Mouse (Mus musculus) MEL (cell line): ENCODE data around the gene 1700042G07Rik. TPM values are rescaled to one million over a fixed set of nuclear protein-coding genes. Genes with fewer than 3 reads are reported as not detected.

Experiments
- DNase-seq: peaks from one replicate; pipeline ENCODE4 v3.0.0; 2011; ENCODE audit warnings: low read depth, low spot score
- H3K27ac ChIP-seq: 2 replicates; pipeline ENCODE4 v1.5.1; 2012; ENCODE audit warnings: low read depth, mild to moderate bottlenecking, control low read depth, low read length, moderate library complexity; ENCODE audit not compliant: control insufficient read depth
- H3K27me3 ChIP-seq, 2 experiments: fragments of 150-350 bp in 1 of 2; sonication (generic) in 1 of 2; 2 replicates each; pipeline ENCODE4 v1.6.1; 2012; ENCODE audit warnings: low read length in 2 of 2, mild to moderate bottlenecking in 2 of 2, improper control_type of control experiment in 1 of 2, moderate library complexity in 1 of 2; ENCODE audit not compliant: insufficient read depth in 2 of 2, control insufficient read depth in 1 of 2
- H3K36me3 ChIP-seq, 2 experiments: 2 replicates each; pipeline ENCODE4 v1.6.1; 2012 to 2014; ENCODE audit warnings: low read length in 2 of 2, improper control_type of control experiment in 1 of 2, inconsistent platforms in 1 of 2, mild to moderate bottlenecking in 1 of 2; ENCODE audit not compliant: insufficient read depth in 2 of 2, control insufficient read depth in 1 of 2
- H3K4me1 ChIP-seq, 2 experiments: fragments of 150-350 bp in 1 of 2; sonication (generic) in 1 of 2; 2 replicates each; pipeline ENCODE4 v1.6.1; 2012; ENCODE audit warnings: low read length in 2 of 2, improper control_type of control experiment in 1 of 2, mild to moderate bottlenecking in 1 of 2; ENCODE audit not compliant: insufficient read depth in 2 of 2, control insufficient read depth in 1 of 2
- H3K4me3 ChIP-seq, 2 experiments: fragments of 150-350 bp in 1 of 2; sonication (generic) in 1 of 2; 2 replicates each; pipeline ENCODE4 v1.5.1; 2012; ENCODE audit warnings: low read depth in 2 of 2, low read length in 2 of 2, mild to moderate bottlenecking in 2 of 2, moderate library complexity in 2 of 2, control low read depth in 1 of 2, improper control_type of control experiment in 1 of 2; ENCODE audit not compliant: control insufficient read depth in 1 of 2, insufficient read depth in 1 of 2
- H3K79me2 ChIP-seq: 2 replicates; pipeline ENCODE4 v1.6.1; 2012; ENCODE audit warnings: mild to moderate bottlenecking, low read length, moderate library complexity; ENCODE audit not compliant: control insufficient read depth, poor library complexity, insufficient read depth
- H3K9ac ChIP-seq: 2 replicates; pipeline ENCODE4 v1.6.1; 2012; ENCODE audit warnings: low read depth, mild to moderate bottlenecking, control low read depth, low read length, moderate library complexity; ENCODE audit not compliant: control insufficient read depth, poor library complexity, severe bottlenecking
- H3K9me3 ChIP-seq: fragments of 150-350 bp; sonication (generic); replicated peaks from 2 replicates; pipeline ENCODE4 v1.6.1; 2012; ENCODE audit warnings: mild to moderate bottlenecking, low read length, improper control_type of control experiment, moderate library complexity; ENCODE audit not compliant: insufficient read depth
- CHD1 ChIP-seq: IDR thresholded peaks from 2 replicates; pipeline ENCODE4 v1.6.1; 2012; ENCODE audit warnings: low read depth, mild to moderate bottlenecking, inconsistent platforms, low read length, improper control_type of control experiment
- CTCF ChIP-seq, 3 experiments: IDR thresholded peaks in 2 of 3; conservative IDR thresholded peaks in 1 of 3; 2 replicates each; pipeline ENCODE4 v1.5.1; 2011 to 2012; ENCODE audit warnings: low read length in 3 of 3, low read depth in 2 of 3, mild to moderate bottlenecking in 2 of 3, improper control_type of control experiment in 1 of 3, inconsistent platforms in 1 of 3, mixed read lengths in 1 of 3, moderate library complexity in 1 of 3; ENCODE audit not compliant: control insufficient read depth in 1 of 3, insufficient read depth in 1 of 3, poor library complexity in 1 of 3, severe bottlenecking in 1 of 3
- GABPA ChIP-seq: IDR thresholded peaks from 2 replicates; pipeline ENCODE4 v1.6.1; 2012; ENCODE audit warnings: low read depth, mild to moderate bottlenecking, inconsistent platforms, low read length, improper control_type of control experiment, moderate library complexity
- GATA1 ChIP-seq: IDR thresholded peaks from 2 replicates; pipeline ENCODE4 v1.6.1; 2011; ENCODE audit warnings: low read depth, low read length, improper control_type of control experiment
- HCFC1 ChIP-seq: IDR thresholded peaks from 2 replicates; pipeline ENCODE4 v1.6.1; 2012; ENCODE audit warnings: low read depth, mild to moderate bottlenecking, inconsistent platforms, low read length, improper control_type of control experiment, moderate library complexity
- KAT2A ChIP-seq: conservative IDR thresholded peaks from 2 replicates; pipeline ENCODE4 v1.6.1; 2012; ENCODE audit warnings: low read depth, low read length, improper control_type of control experiment, inconsistent platforms
- MAFK ChIP-seq: IDR thresholded peaks from 2 replicates; pipeline ENCODE4 v1.6.1; 2011; ENCODE audit warnings: low read depth, mild to moderate bottlenecking, low read length, improper control_type of control experiment, borderline replicate concordance
- MAX ChIP-seq: IDR thresholded peaks from 2 replicates; pipeline ENCODE4 v1.6.1; 2011; ENCODE audit warnings: low read length, improper control_type of control experiment
- MAZ ChIP-seq: IDR thresholded peaks from 2 replicates; pipeline ENCODE4 v1.6.1; 2012; ENCODE audit warnings: low read depth, mild to moderate bottlenecking, inconsistent platforms, low read length, improper control_type of control experiment
- MYC ChIP-seq: IDR thresholded peaks from 2 replicates; pipeline ENCODE4 v1.6.1; 2011; ENCODE audit warnings: low read depth, mild to moderate bottlenecking, low read length, improper control_type of control experiment, moderate library complexity
- NRF1 ChIP-seq: IDR thresholded peaks from 2 replicates; pipeline ENCODE4 v1.6.1; 2014; ENCODE audit warnings: low read depth, mild to moderate bottlenecking, inconsistent platforms, low read length, improper control_type of control experiment, moderate library complexity; ENCODE audit not compliant: poor library complexity, insufficient read depth, severe bottlenecking
- POLR2A ChIP-seq, 2 experiments: IDR thresholded peaks; 2 replicates each; pipeline ENCODE4 v1.6.1; 2011 to 2012; ENCODE audit warnings: low read length in 2 of 2, mild to moderate bottlenecking in 2 of 2, control low read depth in 1 of 2, improper control_type of control experiment in 1 of 2, low read depth in 1 of 2, moderate library complexity in 1 of 2; ENCODE audit not compliant: control insufficient read depth in 1 of 2, insufficient read depth in 1 of 2, poor library complexity in 1 of 2
- RAD21 ChIP-seq: IDR thresholded peaks from 2 replicates; pipeline ENCODE4 v1.6.1; 2011; ENCODE audit warnings: mild to moderate bottlenecking, low read depth, low read length, improper control_type of control experiment
- RCOR1 ChIP-seq: IDR thresholded peaks from 2 replicates; pipeline ENCODE4 v1.6.1; 2012; ENCODE audit warnings: low read depth, mild to moderate bottlenecking, inconsistent platforms, low read length, improper control_type of control experiment
- TAL1 ChIP-seq: IDR thresholded peaks from 2 replicates; pipeline ENCODE4 v1.6.1; 2012; ENCODE audit warnings: mild to moderate bottlenecking, inconsistent platforms, low read length, moderate library complexity, mixed read lengths
- TBP ChIP-seq: IDR thresholded peaks from 2 replicates; pipeline ENCODE4 v1.8.0; 2011; ENCODE audit warnings: low read depth, low read length, improper control_type of control experiment
- TCF12 ChIP-seq: IDR thresholded peaks from 2 replicates; pipeline ENCODE4 v1.6.1; 2014; ENCODE audit warnings: low read depth, mild to moderate bottlenecking, inconsistent platforms, low read length, improper control_type of control experiment, moderate library complexity
- USF2 ChIP-seq, 2 experiments: IDR thresholded peaks; 2 replicates each; pipeline ENCODE4 v1.6.1; 2011 to 2012; ENCODE audit warnings: improper control_type of control experiment in 2 of 2, low read length in 2 of 2, borderline replicate concordance in 1 of 2, inconsistent platforms in 1 of 2, low read depth in 1 of 2, mild to moderate bottlenecking in 1 of 2; ENCODE audit not compliant: insufficient read depth in 1 of 2
- ZNF384 ChIP-seq: IDR thresholded peaks from 2 replicates; pipeline ENCODE4 v1.6.1; 2012; ENCODE audit warnings: low read depth, mild to moderate bottlenecking, inconsistent platforms, low read length, improper control_type of control experiment
- polyA plus RNA-seq, 2 experiments: library from polyadenylated mRNA; stranded (reverse) in 1 of 2; unstranded in 1 of 2; fragments of >175 nt in 1 of 2; fragments of >200 nt in 1 of 2; gene quantifications; 2 replicates each; pipeline versions ENCODE4 v1.2.1 to v1.2.4; 2012; ENCODE audit warnings: low replicate concordance in 2 of 2, low read depth in 1 of 2; ENCODE audit not compliant: insufficient read length in 2 of 2, insufficient read depth in 1 of 2, missing spikeins in 1 of 2
- total RNA-seq: library from RNA; depleted of rRNA; stranded (reverse); fragments of 300-350 nt; gene quantifications from 2 replicates; pipeline ENCODE4 v1.2.3, GENCODE M21; 2012

Gene 1700042G07Rik
- total and polyA plus RNA-seq, 3 experiments: not detected

DNA sequence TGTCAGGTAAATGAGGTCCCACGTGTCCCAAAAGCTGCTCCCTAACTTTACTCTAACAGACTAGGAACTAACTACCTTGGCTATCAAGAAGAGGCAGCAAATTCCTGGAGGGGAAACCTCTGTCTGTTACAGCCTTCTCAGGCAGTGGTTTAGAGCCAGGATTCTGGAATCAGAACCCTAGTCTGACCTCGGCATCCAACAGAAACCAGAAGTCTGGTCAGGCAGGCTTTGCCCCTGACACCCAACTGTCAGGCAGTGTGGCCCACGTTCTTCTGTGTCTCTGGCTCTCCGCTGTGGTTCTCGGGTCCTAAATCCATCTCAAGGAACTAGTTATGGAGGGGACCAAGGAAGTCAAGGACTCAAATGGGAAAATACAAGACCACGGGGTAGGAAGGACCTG, 21.9 kb upstream of the 1700042G07Rik start, which contains the start of gene Lurap1:
Gene Lurap1 (minus strand): TSS at position 101 of the 400 bp plus-strand sequence.
- no peak for DNase-seq
- Histone ChIP-seq H3K27ac (peak within 1 kb of the TSS; percentile 67), H3K36me3 (peaks cover 4 to 5% of the 10 kb centered on the region in 2 experiments), H3K4me1 (peaks cover 0 to 10% of the 10 kb centered on the region in 2 experiments; a peak in 2 of 4 replicates), H3K9me3 (no peaks in the 10 kb centered on the region), H3K79me2 (peaks cover 14% of the 10 kb centered on the region), H3K27me3 (no peaks in the 10 kb centered on the region)
- TF ChIP-seq GABPA (no peak), KAT2A (no peak), TBP (no peak), ZNF384 (no peak), MYC (no peak)
- TF ChIP-seq, all 39 proteins: peak for 0
- H3K9ac ChIP-seq: peak within 1 kb of the TSS; percentile 94
- peak within 1 kb of the TSS; percentile 90 to 98 for H3K4me3 ChIP-seq

DNA sequence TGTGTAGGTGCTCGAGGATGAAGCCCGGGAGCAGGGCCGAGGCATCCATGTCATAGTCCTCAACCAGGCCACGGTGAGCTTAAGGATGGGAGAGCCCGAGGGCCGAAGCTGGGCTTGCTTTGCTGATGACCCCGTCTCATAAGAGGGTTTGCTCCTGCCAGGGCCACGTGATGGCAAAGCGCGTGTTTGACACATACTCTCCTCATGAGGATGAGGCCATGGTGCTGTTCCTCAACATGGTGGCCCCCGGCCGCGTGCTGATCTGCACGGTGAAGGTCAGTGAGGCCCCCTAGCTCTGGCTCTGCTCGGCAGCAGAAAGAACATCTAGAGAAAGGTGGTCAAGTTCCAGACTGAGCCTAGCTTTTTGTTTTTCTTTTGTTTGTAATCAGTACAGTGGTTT, 20.5 kb upstream of the 1700042G07Rik start:
- H3K79me2 ChIP-seq: peaks cover 14% of the 10 kb centered on the region
- peaks cover 4 to 10% of the 10 kb centered on the region in 2 experiments for H3K36me3 ChIP-seq
- DNase-seq: no peak
- H3K27me3 ChIP-seq: no peaks in the 10 kb centered on the region
- H3K9ac ChIP-seq: no peak overlapping the region
- H3K9me3 ChIP-seq: no peaks in the 10 kb centered on the region
- H3K4me3 ChIP-seq: no peak overlapping the region
- TF ChIP-seq NRF1: no peak
- no peak for TF ChIP-seq RCOR1
- no peak for TF ChIP-seq TAL1
- no peak for TF ChIP-seq TCF12
- TF ChIP-seq ZNF384: no peak
- no peak for TF ChIP-seq GABPA
- no peak for TF ChIP-seq CTCF (IDR thresholded peaks at IDR 0.05 in 2 of 3, conservative IDR thresholded peaks at IDR 0.05 in 1 of 3; ENCODE audit: control insufficient read depth in 1 of 3, insufficient read depth in 1 of 3, low read depth in 2 of 3, low read length in 3 of 3, poor library complexity in 1 of 3, severe bottlenecking in 1 of 3)
- TF ChIP-seq GATA1: no peak
- no peak for TF ChIP-seq TBP
- peaks cover 0 to 10% of the 10 kb centered on the region in 2 experiments; a peak in 2 of 4 replicates for H3K4me1 ChIP-seq
- no peak overlapping the region for H3K27ac ChIP-seq

DNA sequence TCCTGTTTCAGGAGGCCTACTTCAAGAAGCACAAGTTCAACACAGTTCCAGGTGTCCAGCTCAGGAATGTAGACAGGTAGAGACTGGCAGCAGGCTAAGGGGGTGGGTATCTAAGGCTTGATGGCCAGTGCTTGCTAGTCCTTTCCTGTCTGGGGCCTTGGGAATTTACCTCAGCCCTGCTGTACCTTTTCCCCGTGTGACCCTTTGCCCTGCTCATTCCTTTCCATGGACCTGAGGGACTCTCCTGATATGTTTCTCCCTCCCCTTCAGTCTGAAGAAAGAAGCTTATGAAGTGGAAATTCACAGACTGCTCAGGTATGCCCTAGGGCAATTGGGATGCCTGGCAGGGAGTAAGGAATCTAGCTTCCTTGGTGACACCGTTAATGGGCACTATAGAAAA, 15.3 kb upstream of the 1700042G07Rik start:
- Histone ChIP-seq H3K27ac (no peak overlapping the region), H3K36me3 (peaks cover 10 to 12% of the 10 kb centered on the region in 2 experiments), H3K9me3 (no peaks in the 10 kb centered on the region), H3K27me3 (no peaks in the 10 kb centered on the region), H3K9ac (no peak overlapping the region), H3K4me1 (peaks cover 9 to 15% of the 10 kb centered on the region in 2 experiments), H3K4me3 (no peak overlapping the region), H3K79me2 (no peaks in the 10 kb centered on the region)
- no peak for TF ChIP-seq TAL1
- TF ChIP-seq HCFC1: no peak
- no peak for TF ChIP-seq MAX
- no peak for TF ChIP-seq GABPA
- no peak for TF ChIP-seq MAZ
- no peak for TF ChIP-seq MYC
- TF ChIP-seq KAT2A: no peak
- no peak for TF ChIP-seq CHD1
- TF ChIP-seq MAFK: no peak
- no peak for TF ChIP-seq NRF1
- no peak for TF ChIP-seq POLR2A (IDR thresholded peaks at IDR 0.05; ENCODE audit: control insufficient read depth in 1 of 2, insufficient read depth in 1 of 2, low read depth in 1 of 2, low read length in 2 of 2, poor library complexity in 1 of 2)
- TF ChIP-seq TCF12: no peak
- TF ChIP-seq USF2 (IDR thresholded peaks at IDR 0.05; ENCODE audit: borderline replicate concordance in 1 of 2, insufficient read depth in 1 of 2, low read depth in 1 of 2, low read length in 2 of 2): no peak
- no peak for TF ChIP-seq RAD21
- no peak for DNase-seq
